Mouse (Mus musculus): ENCODE data around the gene Sympk. TPM values are rescaled to one million over a fixed set of nuclear protein-coding genes. Genes with fewer than 3 reads are reported as not detected.

The Sympk gene
- total and polyA plus RNA-seq, 3 experiments = 43.7 to 141 (median 111) TPM

DNA sequence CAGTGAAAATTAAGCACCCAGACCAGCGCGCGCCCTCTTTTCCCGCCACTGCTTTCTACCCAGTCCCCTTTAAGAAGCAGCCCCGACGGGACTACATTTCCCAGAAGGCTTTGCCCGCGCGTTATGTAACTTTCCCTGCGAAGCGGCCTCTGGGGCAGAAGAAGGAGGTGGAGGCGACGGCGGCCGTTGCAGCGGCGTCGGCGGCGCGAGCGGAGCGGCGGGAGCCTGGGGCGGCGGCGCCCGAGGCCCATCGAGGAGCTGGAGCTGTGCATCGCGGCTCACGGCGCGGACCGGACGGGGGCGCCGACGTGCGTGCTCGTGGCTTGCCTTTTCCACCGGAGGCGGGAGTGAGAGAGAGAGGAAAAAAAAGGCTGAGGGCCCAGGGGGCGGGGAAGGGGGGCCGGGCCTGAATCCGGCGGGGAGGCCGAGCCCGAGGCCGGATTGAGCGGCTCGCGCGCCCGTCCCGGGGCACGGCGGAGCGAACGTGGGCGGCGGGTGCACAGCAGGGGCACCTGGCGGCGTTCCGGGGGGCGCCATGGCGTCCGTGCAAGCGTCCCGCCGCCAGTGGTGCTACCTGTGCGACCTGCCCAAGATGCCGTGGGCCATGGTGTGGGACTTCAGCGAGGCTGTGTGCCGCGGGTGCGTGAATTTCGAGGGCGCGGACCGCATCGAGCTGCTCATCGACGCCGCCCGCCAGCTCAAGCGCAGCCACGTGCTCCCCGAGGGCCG, 20.1 kb upstream of the Sympk start, which contains the start of gene Irf2bp1:
Gene Irf2bp1 (plus strand): TSS at position 143 of the 729 bp plus-strand sequence.
- Histone ChIP-seq H3K4me2 (ENCODE audit: insufficient read depth, low read depth, poor library complexity, severe bottlenecking) (peak within 1 kb of the TSS; percentile 67; the same call in 1 of the 2 replicates), H3K36me3 (replicated peaks in 1 of 2; ENCODE audit: control insufficient read depth in 1 of 2, insufficient read depth in 1 of 2, low read length in 1 of 2) (peaks cover 8 to 23% of the 10 kb centered on the region in 2 experiments), H3K4me1 (ENCODE audit: control insufficient read depth in 1 of 2, insufficient read depth in 2 of 2) (peaks cover 7 to 54% of the 10 kb centered on the region in 2 experiments; a peak in 2 of 4 replicates), H3K9ac (ENCODE audit: insufficient read depth, low read depth) (peak within 1 kb of the TSS; percentile 78), H3K27me3 (replicated peaks) (peaks cover 5% of the 10 kb centered on the region), H3K79me2 (replicated peaks; ENCODE audit: control insufficient read depth, extremely low read depth, insufficient read depth, poor library complexity, severe bottlenecking) (no peaks in the 10 kb centered on the region), H3K9me3 (replicated peaks; ENCODE audit: low read length) (peaks cover 4% of the 10 kb centered on the region), H3K4me3 (replicated peaks in 1 of 3; ENCODE audit: low read depth in 2 of 3, low read length in 2 of 3, poor library complexity in 1 of 3) (peak within 1 kb of the TSS; percentile 50 to 83 (median 66)), H3K27ac (ENCODE audit: insufficient read depth, low read depth) (peak within 1 kb of the TSS; percentile 74)
- in situ Hi-C loops (cut with MboI; ENCODE audit: low pct_ligation_motif_present, low pct_unique_long_range_greater_than_20kb, low sequenced_read_pairs) (no loop called here), dilution Hi-C loops (cut with MboI; ENCODE audit: extremely low pct_ligation_motif_present, extremely low pct_unique_long_range_greater_than_20kb, low sequenced_read_pairs) (no loop called here)
- TF ChIP-seq MEF2A (IDR thresholded peaks at IDR 0.05; ENCODE audit: borderline replicate concordance, low read depth, low read length) (peak; percentile 57; the same call in 1 of the 2 replicates), JUN (IDR thresholded peaks at IDR 0.05; ENCODE audit: insufficient read depth, low read depth, low read length) (no peak), ZKSCAN1 (IDR thresholded peaks at IDR 0.05; ENCODE audit: borderline replicate concordance, low read depth, low read length) (no peak), CHD2 (IDR thresholded peaks at IDR 0.05; ENCODE audit: low read length) (no peak), MAZ (IDR thresholded peaks at IDR 0.05; ENCODE audit: low read depth, low read length) (peak; percentile 38; the same call in 1 of the 2 replicates), NELFE (IDR thresholded peaks at IDR 0.05; ENCODE audit: low read depth, low read length) (peak; percentile 74), TBP (conservative IDR thresholded peaks at IDR 0.05; ENCODE audit: low read depth, low read length) (no peak), TCF12 (IDR thresholded peaks at IDR 0.05; ENCODE audit: low read depth, low read length) (peak; percentile 61), MAFK (IDR thresholded peaks at IDR 0.05; ENCODE audit: insufficient replicate concordance, low read length) (no peak), GABPA (IDR thresholded peaks at IDR 0.05; ENCODE audit: insufficient replicate concordance, low read depth, low read length) (peak; percentile 95), ELF1 (IDR thresholded peaks at IDR 0.05; ENCODE audit: low read depth, low read length) (peak; percentile 60), USF1 (IDR thresholded peaks at IDR 0.05; ENCODE audit: low read depth, low read length) (no peak), RCOR1 (conservative IDR thresholded peaks at IDR 0.05; ENCODE audit: low read depth, low read length) (no peak), BHLHE40 (IDR thresholded peaks at IDR 0.05; ENCODE audit: low read depth, low read length) (no peak), SMC3 (IDR thresholded peaks at IDR 0.05; ENCODE audit: low read depth, low read length) (no peak), UBTF (IDR thresholded peaks at IDR 0.05; ENCODE audit: low read depth, low read length) (0 out of 2 replicates have a peak, but pooled peaks have one; percentile 51), HCFC1 (IDR thresholded peaks at IDR 0.05; ENCODE audit: low read depth, low read length) (peak; percentile 93), CHD1 (IDR thresholded peaks at IDR 0.05; ENCODE audit: low read depth, low read length) (no peak), JUND (conservative IDR thresholded peaks at IDR 0.05; ENCODE audit: low read depth, low read length) (no peak), SIN3A (IDR thresholded peaks at IDR 0.05; ENCODE audit: low read length) (peak; percentile 54; the same call in 1 of the 2 replicates), PAX5 (IDR thresholded peaks at IDR 0.05; ENCODE audit: low read length) (no peak), IRF4 (IDR thresholded peaks at IDR 0.05; ENCODE audit: low read depth, low read length) (peak; percentile 58; the same call in 1 of the 2 replicates), E2F4 (IDR thresholded peaks at IDR 0.05; ENCODE audit: insufficient replicate concordance, low read depth, low read length) (peak; percentile 97), EP300 (IDR thresholded peaks at IDR 0.05; ENCODE audit: low read length) (no peak), RAD21 (IDR thresholded peaks at IDR 0.05; ENCODE audit: low read depth, low read length) (no peak), ZNF384 (IDR thresholded peaks at IDR 0.05; ENCODE audit: low read depth, low read length) (no peak; the same call in 1 of the 2 replicates), ETS1 (conservative IDR thresholded peaks at IDR 0.05; ENCODE audit: low read depth, low read length) (no peak), USF2 (conservative IDR thresholded peaks at IDR 0.05; ENCODE audit: low read depth, low read length) (no peak), POLR2AphosphoS2 (IDR thresholded peaks at IDR 0.05; ENCODE audit: low read depth, low read length) (no peak), CTCF (conservative IDR thresholded peaks at IDR 0.05 in 1 of 2, IDR thresholded peaks at IDR 0.05 in 1 of 2; ENCODE audit: low read depth in 2 of 2, low read length in 2 of 2) (no peak; a peak in 1 of 4 replicates), MAX (IDR thresholded peaks at IDR 0.05; ENCODE audit: low read length) (no peak), MXI1 (IDR thresholded peaks at IDR 0.05; ENCODE audit: low read depth, low read length) (peak; percentile 26; the same call in 1 of the 2 replicates), NRF1 (IDR thresholded peaks at IDR 0.05; ENCODE audit: low read depth, low read length) (peak; percentile 36), ZMIZ1 (IDR thresholded peaks at IDR 0.05; ENCODE audit: low read depth, low read length) (peak; percentile 45; the same call in 1 of the 2 replicates), KAT2A (IDR thresholded peaks at IDR 0.05; ENCODE audit: insufficient replicate concordance, low read length) (peak; percentile 95), POLR2A (IDR thresholded peaks at IDR 0.05; ENCODE audit: low read depth, low read length) (peak; percentile 68), ZC3H11A (IDR thresholded peaks at IDR 0.05; ENCODE audit: low read depth, low read length) (no peak), MYC (IDR thresholded peaks at IDR 0.05; ENCODE audit: low read depth, low read length) (no peak)
- DNase-seq (ENCODE audit: extremely low read depth) = peak; percentile 94

Measured in CH12.LX (cell line).